Mouse (Mus musculus) embryonic fibroblast, embryonic 13.5 days (primary cell): Measurements from ENCODE around the gene Arap2. TPM values are rescaled to one million over a fixed set of nuclear protein-coding genes. Genes with fewer than 3 reads are reported as not detected.

Experiments used
- H3K27ac ChIP-seq: 2 replicates; pipeline ENCODE4 v1.5.1; 2012; ENCODE audit warnings: low read length, control low read depth, inconsistent platforms; ENCODE audit not compliant: insufficient read depth
- H3K4me1 ChIP-seq: 2 replicates; pipeline ENCODE4 v1.6.1; 2011; ENCODE audit warnings: low read length; ENCODE audit not compliant: control insufficient read depth, insufficient read depth
- H3K4me3 ChIP-seq: 2 replicates; pipeline ENCODE4 v1.5.1; 2011; ENCODE audit warnings: mild to moderate bottlenecking, control low read depth, low read length; ENCODE audit not compliant: insufficient read depth
- CTCF ChIP-seq: IDR thresholded peaks from 2 replicates; pipeline ENCODE4 v1.5.1; 2011; ENCODE audit warnings: mild to moderate bottlenecking, control low read depth, low read length, moderate library complexity, borderline replicate concordance; ENCODE audit not compliant: insufficient read depth
- POLR2A ChIP-seq: IDR thresholded peaks from 2 replicates; pipeline ENCODE4 v1.6.1; 2011; ENCODE audit warnings: low read depth, mild to moderate bottlenecking, control low read depth, low read length, moderate library complexity
- polyA plus RNA-seq: library from polyadenylated mRNA; stranded (reverse); fragments of >200 nt; gene quantifications from 2 replicates; pipeline ENCODE4 v1.2.4, GENCODE M21; 2011; ENCODE audit warnings: low read depth; ENCODE audit not compliant: missing spikeins, insufficient read length

The Arap2 gene
- polyA plus RNA-seq, 1 experiment = 10.4 TPM

DNA sequence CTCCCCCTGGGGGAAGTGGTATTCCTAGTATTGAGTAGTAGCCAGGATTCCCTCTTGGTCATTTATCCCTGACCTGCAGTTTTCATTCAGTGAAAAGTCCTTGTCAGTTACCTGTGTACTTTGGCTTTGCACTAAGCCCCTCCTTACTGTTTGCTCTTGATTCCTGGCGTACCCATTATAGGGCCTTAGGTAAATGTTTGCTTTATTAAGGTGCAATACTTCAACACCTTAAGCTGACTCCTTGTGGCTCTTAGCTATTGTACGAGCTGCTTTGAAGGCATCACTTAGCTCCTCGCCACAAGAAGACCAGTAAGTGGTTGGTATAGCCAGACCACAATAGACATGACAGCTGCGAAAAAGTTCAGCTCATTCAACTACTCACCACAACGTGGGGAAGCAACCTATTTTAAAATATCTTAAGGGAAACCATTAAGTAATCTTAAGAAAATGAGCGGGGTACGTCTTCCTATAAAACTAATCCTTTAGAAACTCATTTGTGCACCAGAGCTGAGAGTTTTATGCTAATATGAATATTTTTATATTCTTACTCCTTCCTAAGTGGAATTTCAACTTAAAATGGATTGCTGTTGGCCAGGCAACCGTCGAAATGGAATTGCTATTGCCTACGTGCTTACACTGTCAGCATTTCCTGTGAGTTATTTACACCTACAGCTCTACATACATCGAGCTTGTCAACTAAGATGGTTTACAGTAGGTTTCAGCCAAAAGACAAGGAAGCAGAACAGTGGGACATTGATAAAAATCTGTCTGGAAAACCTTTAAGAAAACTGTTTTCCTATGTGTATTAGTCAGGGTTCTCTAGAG lies 6.0 kb upstream of the Arap2 start:
- TF ChIP-seq POLR2A = no peak
- TF ChIP-seq CTCF = no peak
- no peak overlapping the region for H3K27ac ChIP-seq
- H3K4me1 ChIP-seq = no peaks in the 10 kb centered on the region

DNA sequence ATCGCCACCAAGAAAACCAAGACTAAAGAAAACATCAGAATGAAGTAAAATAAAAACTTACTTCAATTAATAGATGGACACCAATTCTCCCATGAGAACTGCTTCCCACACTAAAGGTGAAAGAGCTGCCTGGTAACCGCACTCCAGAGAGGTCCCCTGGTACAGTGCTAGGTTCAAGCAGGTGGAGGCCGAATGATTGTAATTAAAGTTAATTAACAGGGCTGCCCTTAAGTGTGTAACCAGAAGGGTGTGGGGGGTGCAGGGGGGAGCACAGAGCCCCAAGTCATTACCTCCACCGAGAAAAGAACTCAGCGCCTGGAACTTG lies 538 bp downstream of the Arap2 start:
- no peak for TF ChIP-seq POLR2A
- no peak for TF ChIP-seq CTCF
- Histone ChIP-seq H3K4me3 (peak overlapping the region; percentile 62), H3K4me1 (no peaks in the 10 kb centered on the region; the same call in 1 of the 2 replicates), H3K27ac (no peak overlapping the region)

More for the DNA sequence above, 6.0 kb upstream of the Arap2 start:
- no peak overlapping the region for H3K4me3 ChIP-seq

DNA sequence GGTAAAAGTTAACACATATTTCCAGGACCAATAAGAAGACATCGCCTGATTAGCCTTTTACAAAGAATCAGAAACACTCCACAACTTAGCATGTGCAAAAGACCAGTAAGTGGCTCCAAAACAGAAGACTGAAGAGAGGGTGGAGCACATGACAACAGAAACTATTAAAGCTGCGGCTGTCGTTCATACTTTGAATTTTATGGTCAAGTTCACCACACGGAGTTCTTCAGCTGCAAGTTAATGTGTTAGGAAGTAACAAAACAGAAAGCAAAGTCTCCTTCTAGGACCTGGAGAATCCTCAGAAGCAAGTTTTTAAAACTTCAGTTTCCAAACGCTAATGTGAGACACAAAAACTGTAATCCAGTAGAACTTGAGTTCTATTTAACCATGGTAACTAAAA lies 1.8 kb downstream of the Arap2 start:
- H3K27ac ChIP-seq = no peak overlapping the region
- no peak overlapping the region for H3K4me3 ChIP-seq
- TF ChIP-seq POLR2A (no peak), CTCF (no peak)
- no peaks in the 10 kb centered on the region; the same call in 1 of the 2 replicates for H3K4me1 ChIP-seq

DNA sequence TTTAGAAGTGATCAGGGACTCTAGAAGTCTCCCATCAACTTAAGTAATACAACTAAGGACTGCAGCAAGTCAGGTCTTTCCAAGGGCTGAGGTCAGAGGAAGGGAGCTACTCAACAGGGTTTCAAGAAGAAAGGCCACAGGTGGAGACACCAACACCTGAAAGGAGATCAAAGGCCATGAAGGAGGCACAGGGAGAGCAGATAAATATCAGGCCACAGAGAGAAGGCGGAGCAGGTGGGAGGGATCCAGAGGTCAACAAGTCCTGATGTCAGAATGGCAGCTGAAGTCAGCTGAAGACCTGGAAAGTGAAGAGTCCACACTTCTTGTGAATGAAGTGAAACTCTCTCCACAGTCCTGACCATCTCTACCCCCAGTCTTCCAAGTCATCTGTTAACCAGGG lies 2.9 kb downstream of the Arap2 start:
- Histone ChIP-seq H3K4me1 (no peaks in the 10 kb centered on the region; the same call in 1 of the 2 replicates), H3K4me3 (no peak overlapping the region), H3K27ac (no peak overlapping the region)
- no peak for TF ChIP-seq POLR2A
- no peak for TF ChIP-seq CTCF

DNA sequence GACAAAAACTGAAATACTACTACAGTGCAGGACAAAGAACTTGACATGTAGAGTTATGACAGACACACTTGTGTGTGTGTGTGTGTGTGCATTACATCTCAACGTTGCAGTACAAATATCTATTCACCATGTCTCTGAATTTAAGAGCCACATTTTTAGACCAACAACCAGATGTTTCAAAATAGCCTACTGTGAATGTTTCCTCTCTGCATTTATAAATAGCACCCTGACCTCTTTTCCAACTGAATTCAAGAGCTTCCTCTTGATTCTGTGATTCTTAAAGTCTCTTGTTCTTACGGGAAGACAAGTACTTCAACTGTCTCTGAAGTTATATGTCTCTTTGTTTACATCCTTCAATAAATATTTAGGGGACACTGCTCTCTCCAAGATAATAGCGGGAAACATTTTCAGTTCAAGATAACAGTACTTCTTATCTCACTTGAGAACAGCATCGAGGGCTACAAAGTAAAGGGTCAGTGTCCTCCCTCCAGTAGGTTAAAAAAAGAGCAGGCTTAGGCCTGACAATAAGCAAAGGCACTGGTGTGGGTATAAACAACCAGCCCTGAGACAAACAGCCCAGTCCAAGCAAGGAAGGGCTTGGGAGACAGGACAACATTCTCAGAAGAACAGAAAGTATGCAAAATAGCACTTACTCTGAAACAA lies 3.5 kb downstream of the Arap2 start:
- H3K4me1 ChIP-seq = no peaks in the 10 kb centered on the region; the same call in 1 of the 2 replicates
- TF ChIP-seq POLR2A = no peak
- no peak for TF ChIP-seq CTCF
- no peak overlapping the region for H3K27ac ChIP-seq
- H3K4me3 ChIP-seq = no peak overlapping the region

DNA sequence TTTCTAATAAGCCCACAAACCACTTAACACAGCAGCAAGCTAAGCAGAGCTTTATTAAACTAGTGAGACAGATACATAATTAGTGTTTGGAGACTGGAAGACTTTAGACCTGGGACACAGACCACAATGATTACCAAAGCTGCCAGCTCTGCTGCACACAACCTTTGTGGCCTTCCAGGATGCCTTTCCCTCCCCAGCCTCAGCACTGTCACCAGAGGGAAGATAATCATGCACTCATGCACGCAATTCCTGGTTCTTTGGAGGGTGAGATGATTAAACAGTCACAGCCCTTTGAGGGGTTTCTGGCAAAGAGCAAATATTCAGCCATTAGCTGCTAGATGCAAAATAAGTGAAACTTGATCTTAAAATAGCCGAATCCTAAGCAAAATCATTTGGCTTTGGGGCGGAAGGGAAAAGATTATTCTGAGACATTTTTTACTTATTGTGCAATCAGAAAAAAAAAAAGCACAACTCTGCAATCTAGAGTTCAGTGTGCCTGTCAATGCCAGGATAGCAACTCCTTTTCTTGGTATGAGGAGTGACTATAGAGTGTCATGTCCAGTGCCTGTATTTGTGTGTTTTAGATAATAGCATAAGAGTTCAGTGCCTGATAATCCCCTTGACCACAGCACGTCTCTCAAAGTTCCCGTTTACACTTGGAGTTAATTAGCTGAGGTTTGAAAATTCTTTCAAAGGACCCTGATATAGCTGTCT lies 5.0 kb downstream of the Arap2 start:
- Histone ChIP-seq H3K4me3 (no peak overlapping the region), H3K4me1 (no peaks in the 10 kb centered on the region; the same call in 1 of the 2 replicates), H3K27ac (no peak overlapping the region)
- TF ChIP-seq CTCF (no peak), POLR2A (no peak)

DNA sequence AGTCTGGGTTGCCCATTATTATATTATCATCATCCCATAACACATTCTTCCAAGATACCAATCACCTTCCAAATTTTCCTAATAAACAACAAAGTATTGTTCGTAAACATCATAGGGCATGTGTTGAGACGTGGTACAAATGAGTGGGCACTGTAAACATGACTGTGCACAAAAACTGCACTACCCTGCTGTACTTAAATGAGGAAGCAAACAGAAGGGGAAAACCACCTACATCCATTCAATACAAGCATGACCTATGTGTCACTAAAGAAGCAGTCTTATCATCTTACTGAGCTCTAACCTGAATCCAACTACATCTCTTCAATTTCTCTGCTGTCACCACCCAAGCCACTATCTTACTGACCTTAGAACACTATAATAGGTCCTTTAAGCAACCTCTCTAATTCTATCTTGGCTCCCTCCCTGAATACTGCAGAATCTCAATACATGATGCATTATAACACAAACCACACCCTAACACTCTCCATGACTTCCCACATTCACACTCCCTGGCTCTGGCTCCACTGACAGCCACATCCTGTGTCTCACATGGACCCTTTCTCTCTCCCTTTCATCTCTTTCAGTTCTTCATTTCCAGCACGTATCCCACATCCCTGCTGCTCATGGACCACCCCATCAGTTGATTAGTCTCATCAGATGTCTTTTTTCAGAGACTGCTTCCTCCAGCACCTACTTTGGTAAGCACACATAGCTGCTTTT lies 10.0 kb downstream of the Arap2 start:
- TF ChIP-seq CTCF (no peak), POLR2A (no peak)
- H3K27ac ChIP-seq = no peak overlapping the region
- H3K4me1 ChIP-seq = no peaks in the 10 kb centered on the region
- H3K4me3 ChIP-seq = no peak overlapping the region

DNA sequence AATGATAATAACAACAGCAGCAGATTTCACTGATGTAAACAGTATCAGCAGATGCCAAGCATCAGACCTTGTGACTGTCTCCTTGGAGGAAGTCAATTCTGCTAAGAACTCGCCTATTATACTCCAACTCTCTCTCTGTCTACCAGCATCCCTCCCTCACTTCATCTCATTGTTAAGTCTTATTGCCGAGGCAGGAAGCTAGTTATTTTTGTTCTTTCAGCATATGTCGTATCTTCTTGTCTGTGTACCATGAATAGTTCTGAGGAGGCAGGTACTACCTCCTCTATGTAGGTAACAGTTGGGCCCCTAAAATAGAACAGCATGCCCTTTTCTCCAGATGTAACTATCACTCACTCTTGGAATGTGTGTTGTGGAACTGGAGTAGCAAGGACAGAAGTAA lies 13.0 kb downstream of the Arap2 start:
- H3K4me1 ChIP-seq = no peaks in the 10 kb centered on the region
- no peak overlapping the region for H3K27ac ChIP-seq
- no peak overlapping the region for H3K4me3 ChIP-seq
- TF ChIP-seq POLR2A = no peak
- TF ChIP-seq CTCF = no peak

DNA sequence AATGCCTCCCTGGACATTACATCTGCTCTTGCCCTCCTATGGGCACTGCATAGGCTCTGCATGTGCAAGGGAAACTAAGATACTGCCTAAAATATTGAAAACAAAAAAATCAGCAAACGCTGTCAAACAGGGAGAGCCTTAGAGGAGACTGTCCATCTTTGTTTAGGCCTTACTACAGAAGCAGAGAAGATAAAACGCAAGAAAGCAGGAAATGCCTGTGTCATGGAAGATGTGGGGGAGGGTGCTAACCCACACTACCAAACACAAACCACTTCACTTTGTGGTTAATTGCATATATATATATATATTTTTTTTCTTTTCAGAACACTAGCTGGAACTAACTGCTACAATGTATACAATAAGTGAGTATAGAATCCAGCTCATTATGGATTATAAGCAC lies 14.3 kb downstream of the Arap2 start:
- TF ChIP-seq POLR2A = no peak
- TF ChIP-seq CTCF = no peak
- Histone ChIP-seq H3K4me1 (no peaks in the 10 kb centered on the region), H3K4me3 (no peak overlapping the region), H3K27ac (no peak overlapping the region)
